Mouse (Mus musculus): ENCODE results near the gene Abraxas2.
A peak's percentile ranks its signal among the peaks of the same experiment; 100 is the strongest.

Gene Abraxas2

GRCm38 (mm10) chr7:132898234-132898633 lies 39.2 kb downstream of the Abraxas2 start:
- DNase-seq (ENCODE audit: low read depth) = peak; percentile 79

DNA sequence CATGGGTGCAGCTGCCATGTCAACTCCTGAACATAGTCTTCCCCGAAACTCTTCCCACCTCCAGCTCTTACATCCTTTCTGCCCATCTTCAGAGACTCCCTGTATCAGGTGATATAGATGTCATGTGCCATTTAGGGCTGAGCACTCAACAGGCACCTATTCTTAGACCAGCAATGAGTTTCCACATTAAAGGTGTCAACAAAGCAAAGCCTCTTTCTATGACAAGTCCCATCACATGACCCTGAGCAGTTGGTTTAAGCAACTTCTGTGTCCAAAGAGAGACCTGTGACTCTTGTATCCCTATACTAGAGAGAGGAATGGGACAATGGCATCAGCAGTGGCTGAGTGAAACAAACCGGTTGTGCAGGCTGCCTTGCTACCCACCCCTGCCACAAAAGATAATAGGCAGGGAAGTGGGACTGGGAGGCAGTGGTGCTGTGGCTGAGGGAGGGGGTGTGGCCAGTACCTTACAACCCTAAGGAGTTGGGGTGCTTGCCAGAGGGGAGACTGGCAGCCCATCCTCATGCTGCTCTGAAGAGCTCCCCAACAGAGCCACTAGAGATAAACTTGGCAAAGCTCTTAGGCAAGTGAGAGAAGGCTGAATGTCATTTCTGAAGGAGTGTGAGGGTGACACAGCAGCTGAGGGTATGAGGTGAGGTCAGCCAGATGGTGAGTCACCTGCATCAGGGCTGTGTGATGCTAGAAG lies 42.0 kb downstream of the Abraxas2 start:
- DNase-seq (ENCODE audit: low read depth) = no peak

DNA sequence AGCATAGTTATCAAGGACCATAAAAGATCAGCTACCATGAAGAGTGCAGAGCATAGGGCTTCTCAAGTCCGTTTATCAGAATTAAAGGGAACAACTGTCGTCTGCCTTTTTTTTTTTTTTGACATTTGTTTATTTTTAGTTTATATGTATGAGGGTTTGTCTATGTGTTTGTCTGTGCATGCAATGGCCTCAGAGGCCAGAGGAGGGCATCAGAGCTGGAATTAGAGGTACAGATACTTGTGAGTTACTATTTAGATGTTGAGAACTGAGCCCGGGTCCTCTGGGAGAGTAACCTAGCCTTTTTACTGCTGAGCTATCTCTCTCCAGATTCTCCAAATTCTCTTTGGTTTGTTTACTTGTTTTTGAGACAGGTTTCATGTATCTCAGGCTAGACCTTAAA lies 44.8 kb downstream of the Abraxas2 start:
- DNase-seq (ENCODE audit: low read depth) = no peak

DNA sequence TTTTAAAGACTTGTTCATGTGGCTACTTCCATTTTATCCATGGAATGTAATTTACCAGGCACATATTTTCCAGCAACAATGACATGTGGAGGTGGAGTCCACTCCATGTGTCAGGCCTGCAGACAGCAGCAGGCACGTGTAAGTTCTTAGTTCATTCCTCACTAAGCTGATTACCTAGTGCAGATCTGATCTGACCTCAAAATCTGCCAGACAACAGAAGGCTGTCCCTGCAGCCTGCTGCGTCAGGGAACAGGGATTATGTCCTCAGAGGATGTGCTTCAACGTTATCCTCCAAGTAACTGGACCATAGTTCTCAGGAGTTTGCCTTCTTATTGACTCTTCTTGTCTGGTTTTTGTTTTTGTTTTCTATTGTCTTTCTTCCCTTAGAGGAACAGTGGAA lies 62.9 kb downstream of the Abraxas2 start:
- DNase-seq (ENCODE audit: low read depth) = no peak

GRCm38 (mm10) chr7:132925227-132925626 lies 66.2 kb downstream of the Abraxas2 start:
- DNase-seq (ENCODE audit: low read depth) = no peak

DNA sequence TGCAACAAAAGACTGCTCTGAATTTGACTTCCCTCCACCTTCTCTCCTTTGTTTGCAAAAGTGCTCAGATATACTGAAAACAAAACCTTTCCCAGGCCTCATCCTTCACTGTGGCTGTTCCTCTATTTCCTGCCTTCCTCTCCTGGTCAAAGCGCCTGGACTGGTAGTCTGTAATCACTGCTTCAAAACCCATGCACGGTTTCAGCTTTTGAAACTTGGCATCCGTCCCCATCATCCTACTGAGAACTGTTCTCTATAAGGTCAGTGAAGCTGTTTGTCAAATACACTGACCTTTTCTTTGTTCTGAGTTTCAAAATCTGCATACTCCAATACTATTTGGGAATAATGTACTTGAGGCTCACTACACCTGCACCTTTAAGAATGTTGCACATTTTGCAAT lies 68.2 kb downstream of the Abraxas2 start:
- no peak for DNase-seq (ENCODE audit: low read depth)

- no peak for DNase-seq (ENCODE audit: low read depth)
These were observed 71.0 kb downstream of the Abraxas2 start for GRCm38 (mm10) chr7:132930055-132930454.

DNA sequence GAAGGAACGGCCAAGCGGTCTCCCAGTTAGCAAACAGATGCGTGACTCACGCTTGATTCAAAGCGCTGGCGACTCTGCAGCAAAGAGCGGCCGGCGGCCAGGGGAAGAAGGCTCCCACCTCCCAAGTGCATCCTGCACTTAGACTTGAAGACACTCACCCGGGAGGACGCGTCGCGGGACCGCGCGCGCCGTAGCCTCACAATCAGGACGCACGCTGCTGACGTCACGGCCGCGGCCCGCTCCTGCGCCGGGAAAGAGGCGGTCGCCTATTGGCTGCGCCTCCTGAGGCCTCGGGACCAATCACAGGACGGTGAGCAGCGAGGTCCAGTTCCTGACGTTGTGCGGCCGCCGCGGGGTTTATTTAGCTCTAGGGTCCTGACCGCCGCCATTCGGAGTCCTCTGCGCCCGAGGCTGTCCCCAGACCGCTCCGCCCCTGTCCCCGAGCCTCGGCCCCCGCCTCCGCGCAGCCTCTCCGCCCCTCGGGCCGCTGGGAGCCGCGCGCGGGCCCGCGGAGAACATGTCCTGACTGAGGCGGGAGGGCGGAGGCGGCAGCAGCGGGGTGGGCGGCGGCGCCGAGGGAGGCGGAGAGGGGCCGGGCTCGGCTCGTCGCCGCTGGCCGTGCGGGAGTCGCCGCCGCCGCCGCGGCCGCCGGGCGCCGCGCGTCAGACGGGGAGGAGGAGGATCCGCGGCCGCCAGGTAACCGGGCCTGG lies 72.0 kb downstream of the Abraxas2 start, which contains the start of gene Zranb1:
Zranb1 (plus strand) TSS at position 293 of the 710 bp plus-strand sequence.
- peak; percentile 98 for DNase-seq (ENCODE audit: low read depth)

DNA sequence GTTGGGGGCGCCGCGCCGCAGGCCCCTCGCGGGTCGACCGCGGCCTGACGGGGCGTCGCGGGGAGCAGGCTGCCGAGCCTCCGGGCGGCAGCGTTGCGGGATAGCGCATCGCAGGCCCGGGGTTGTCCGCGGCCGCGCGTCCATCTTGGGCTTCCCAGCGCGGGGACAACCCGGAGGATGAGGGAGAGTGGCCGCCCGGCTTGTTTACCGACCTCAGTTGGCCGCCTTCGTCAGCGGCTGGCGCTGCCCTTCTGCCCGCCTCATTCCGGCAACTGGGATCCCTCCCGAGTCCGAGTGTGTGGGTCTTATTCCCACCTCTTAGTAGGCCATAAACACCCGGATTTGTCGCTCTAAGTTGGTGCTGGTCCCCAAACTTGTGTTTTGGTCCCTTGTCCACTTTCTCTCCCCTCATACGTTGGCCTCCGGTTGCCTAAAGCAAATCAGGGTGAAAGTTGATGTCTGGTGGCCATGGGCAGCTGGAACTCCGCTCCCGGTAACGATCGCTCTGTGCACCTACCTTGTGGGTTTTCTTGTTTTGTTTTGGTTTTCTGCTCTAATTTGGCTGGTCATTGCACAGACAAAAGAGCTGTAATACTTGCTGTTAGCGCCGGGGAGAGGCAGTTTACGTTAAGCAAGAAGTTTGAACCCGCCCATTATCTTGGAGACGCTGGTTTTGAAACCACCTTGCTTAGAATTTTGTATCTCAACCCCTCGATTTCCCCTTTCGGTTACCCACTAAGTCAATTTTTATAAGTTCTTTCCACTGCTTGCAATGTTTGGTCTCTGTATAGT lies 72.7 kb downstream of the Abraxas2 start:
- peak; percentile 68 for DNase-seq (ENCODE audit: low read depth)

GRCm38 (mm10) chr7:132933331-132933730 lies 74.3 kb downstream of the Abraxas2 start:
- DNase-seq (ENCODE audit: low read depth) = no peak

All from naive thymus-derived CD4-positive, alpha-beta T cell, adult 2 months (primary cell).